Mouse (Mus musculus): ENCODE measurements around the gene Gja4. TPM values are rescaled to one million over a fixed set of nuclear protein-coding genes. Genes with fewer than 3 reads are reported as not detected.

Gja4 gene
- polyA plus RNA-seq (2012; rRNA removed): 159 and 211 TPM in 2 replicates

DNA sequence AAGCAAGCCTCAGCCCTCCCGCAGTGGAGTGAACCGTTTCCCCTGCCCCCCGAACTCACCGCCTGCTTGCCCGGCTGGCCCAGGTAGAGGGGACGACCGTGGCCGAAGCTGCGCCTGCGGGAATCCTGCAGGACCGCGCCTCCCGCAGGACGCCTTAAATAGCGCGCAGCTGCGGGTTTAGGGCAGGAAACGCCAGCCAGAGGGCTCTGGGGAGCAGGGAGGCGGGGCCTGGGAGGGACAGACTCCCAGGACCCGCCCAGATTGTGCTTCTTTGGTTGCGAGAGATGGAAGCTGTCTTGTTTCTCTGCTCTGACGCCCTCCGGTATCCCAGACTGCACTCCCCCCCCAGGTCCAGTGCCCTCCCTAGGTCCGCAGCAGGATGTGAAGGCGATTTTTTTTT lies at the start of gene Gja4:
Gene Gja4, minus strand, starts transcription at position 179 of the 400 bp plus-strand sequence.
- under 1% methylated on average over 25 of the region's 25 CpGs for WGBS
- DNase-seq: peak; percentile 66
- TF ChIP-seq POLR2A (IDR thresholded peaks at IDR 0.05; ENCODE audit: borderline replicate concordance, extremely low read depth, low read depth, low read length) (peak; percentile 78), CTCF (IDR thresholded peaks at IDR 0.05; ENCODE audit: insufficient read depth, low read length) (no peak)
- H3K4me1 ChIP-seq (ENCODE audit: control insufficient read depth, insufficient read depth, low read length): no peaks in the 10 kb centered on the region; the same call in 1 of the 2 replicates
- H3K4me3 ChIP-seq (replicated peaks; ENCODE audit: extremely low read depth, low read depth, low read length): peak within 1 kb of the TSS; percentile 64

DNA sequence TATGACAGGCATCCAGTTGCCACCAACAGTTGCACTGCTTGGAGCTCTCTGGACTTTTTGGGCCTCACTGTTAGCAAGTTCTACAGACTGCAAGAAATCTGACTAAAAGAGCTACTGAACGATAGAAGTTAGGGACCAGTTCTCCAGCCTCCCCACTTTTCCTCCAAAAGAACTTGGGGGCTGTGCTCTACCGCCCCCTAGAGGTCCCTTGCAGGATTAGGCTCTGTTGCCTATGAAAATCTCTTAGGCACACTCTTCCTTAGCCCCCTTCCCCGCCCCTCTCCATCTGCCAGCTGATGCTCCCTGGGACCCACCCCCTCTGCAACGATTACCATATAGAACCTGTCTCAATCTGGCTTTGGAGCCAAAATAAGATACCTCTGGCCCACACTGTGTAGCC lies 49.5 kb upstream of the Gja4 start:
- no peak for DNase-seq
- TF ChIP-seq CTCF (IDR thresholded peaks at IDR 0.05; ENCODE audit: insufficient read depth, low read length) (peak; percentile 38; the same call in 1 of the 2 replicates), POLR2A (IDR thresholded peaks at IDR 0.05; ENCODE audit: borderline replicate concordance, extremely low read depth, low read depth, low read length) (no peak)
- H3K4me1 ChIP-seq (ENCODE audit: control insufficient read depth, insufficient read depth, low read length): no peaks in the 10 kb centered on the region
- 58% methylated on average over 4 of the region's 4 CpGs for WGBS
- no peak overlapping the region for H3K4me3 ChIP-seq (replicated peaks; ENCODE audit: extremely low read depth, low read depth, low read length)

DNA sequence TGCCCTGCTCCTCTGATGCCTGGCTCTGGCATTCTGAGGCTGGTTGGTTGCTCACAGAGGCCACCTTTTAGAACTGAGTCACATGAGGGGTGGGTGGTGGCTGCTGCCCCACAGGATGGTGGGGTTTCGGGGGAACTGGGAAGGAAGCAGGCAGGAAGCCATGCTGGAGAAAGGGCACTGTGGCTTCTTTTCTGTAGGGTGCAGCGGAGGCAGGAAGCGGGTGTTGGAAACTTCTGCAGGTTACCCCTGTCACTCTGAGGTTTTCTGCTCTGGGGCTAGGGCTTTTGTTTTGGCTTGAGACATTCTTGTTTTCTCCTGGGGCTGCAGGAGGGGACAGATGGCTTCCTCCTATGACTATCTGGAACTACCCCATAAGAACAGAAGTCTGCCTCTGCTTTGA lies 48.7 kb upstream of the Gja4 start:
- TF ChIP-seq POLR2A (IDR thresholded peaks at IDR 0.05; ENCODE audit: borderline replicate concordance, extremely low read depth, low read depth, low read length) (no peak), CTCF (IDR thresholded peaks at IDR 0.05; ENCODE audit: insufficient read depth, low read length) (no peak)
- Histone ChIP-seq H3K4me3 (replicated peaks; ENCODE audit: extremely low read depth, low read depth, low read length) (no peak overlapping the region), H3K4me1 (ENCODE audit: control insufficient read depth, insufficient read depth, low read length) (no peaks in the 10 kb centered on the region)
- WGBS: 44% methylated on average over 3 of the region's 3 CpGs
- no peak for DNase-seq

DNA sequence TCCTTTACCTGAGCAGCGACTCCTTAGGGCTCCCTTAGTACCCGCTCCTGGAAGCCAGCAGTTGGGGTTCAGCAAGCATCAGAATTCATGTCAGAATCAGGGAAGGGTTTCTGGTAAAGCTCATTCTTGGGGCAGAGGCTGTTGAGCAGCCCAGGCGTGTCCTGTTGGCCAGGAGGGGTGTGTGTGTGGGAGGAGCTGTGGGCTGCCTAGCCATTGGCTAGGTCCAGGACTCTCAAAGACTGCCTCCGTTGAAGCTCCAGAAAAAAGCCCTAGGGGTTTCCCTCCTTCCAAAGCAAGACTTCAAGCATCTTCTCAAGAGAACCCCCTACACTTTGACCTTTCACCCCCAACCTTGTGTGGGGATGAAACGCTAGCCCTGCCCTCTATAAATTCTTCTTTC lies 44.2 kb upstream of the Gja4 start, which contains the start of gene Gjb5:
Gene Gjb5, minus strand, starts transcription at position 164 of the 400 bp plus-strand sequence.
- no peak within 1 kb of the TSS for H3K4me3 ChIP-seq (replicated peaks; ENCODE audit: extremely low read depth, low read depth, low read length)
- H3K4me1 ChIP-seq (ENCODE audit: control insufficient read depth, insufficient read depth, low read length): no peaks in the 10 kb centered on the region
- TF ChIP-seq POLR2A (IDR thresholded peaks at IDR 0.05; ENCODE audit: borderline replicate concordance, extremely low read depth, low read depth, low read length): no peak
- 33% methylated on average over 5 of the region's 5 CpGs for WGBS
- DNase-seq: no peak

DNA sequence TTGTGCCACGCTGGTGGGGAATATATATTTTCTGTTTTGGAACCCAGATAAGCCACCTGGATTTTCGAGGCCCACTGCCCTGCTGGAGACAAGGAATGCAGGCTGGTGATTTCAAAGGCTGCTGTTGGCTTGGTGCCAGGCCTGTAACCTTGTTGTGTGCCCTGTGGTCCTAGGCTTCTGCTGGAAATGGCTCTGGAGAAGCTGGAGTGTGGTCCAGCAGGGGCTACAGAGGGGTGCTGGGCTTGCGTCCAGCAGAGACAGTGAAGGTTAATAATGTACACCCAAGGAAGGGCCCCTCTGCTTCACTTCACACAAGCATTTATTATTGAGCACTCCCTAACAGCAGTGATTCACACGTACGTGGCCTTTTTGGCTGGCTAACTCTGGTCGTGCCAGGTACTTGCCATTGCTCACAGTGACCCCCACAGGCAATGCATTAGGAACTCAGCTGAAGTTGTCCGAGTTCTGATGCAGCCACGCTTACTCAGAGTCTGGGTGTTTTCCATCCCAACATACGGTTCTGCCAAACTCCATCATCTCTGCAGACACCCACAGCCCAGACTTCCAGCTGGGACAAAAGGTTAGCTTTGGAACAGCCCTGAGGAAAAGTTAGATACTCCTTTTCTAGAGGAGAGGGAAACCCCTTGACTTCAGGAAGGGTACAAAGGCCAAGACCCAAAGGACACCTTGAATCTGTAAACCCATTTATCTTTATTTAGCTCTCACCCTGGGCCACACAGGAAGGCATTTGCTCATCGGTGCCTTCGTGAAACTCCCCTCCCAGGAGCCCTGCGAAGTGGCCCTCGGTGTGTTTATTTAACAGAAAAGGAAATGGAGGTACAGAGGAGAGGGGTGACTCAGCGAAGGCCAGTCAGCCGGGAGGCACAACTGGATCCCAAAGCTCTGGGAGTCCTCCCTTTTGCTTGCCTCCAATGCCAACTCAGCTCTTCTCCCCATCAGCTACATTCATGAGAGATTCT lies 41.0 kb upstream of the Gja4 start:
- Histone ChIP-seq H3K4me1 (ENCODE audit: control insufficient read depth, insufficient read depth, low read length) (no peaks in the 10 kb centered on the region), H3K4me3 (replicated peaks; ENCODE audit: extremely low read depth, low read depth, low read length) (no peak overlapping the region)
- 31% methylated on average over 15 of the region's 15 CpGs for WGBS
- no peak for DNase-seq
- TF ChIP-seq CTCF (IDR thresholded peaks at IDR 0.05; ENCODE audit: insufficient read depth, low read length) (no peak), POLR2A (IDR thresholded peaks at IDR 0.05; ENCODE audit: borderline replicate concordance, extremely low read depth, low read depth, low read length) (no peak)

DNA sequence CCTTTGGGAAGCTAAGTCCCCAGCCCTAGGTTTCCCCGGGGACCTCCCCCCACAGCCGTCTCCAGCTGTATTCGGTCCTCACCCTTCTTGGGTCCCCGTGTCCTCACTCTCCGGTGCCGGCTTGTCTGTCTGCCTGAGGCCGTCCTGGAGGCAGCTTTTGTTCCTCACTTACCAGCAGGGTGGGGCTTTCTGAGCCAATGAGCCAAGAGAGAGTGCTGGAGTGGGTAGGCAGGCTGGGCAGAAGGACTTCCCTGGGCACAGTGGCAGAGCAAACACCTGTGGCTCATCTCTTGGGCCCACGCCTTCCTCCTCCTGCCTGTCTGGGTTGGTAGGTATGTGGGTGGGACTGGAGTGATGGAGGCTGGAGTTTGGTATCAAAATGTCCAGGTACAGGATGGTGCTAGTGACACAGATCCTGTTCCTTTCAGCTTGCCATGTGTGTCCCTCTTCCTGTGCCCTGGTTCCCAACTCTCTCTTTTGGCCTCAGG lies 40.2 kb upstream of the Gja4 start, which contains the start of gene Gjb4:
Gene Gjb4, minus strand, starts transcription at position 131 of the 488 bp plus-strand sequence.
- DNase-seq: no peak
- H3K4me3 ChIP-seq (replicated peaks; ENCODE audit: extremely low read depth, low read depth, low read length): no peak within 1 kb of the TSS
- no peak for TF ChIP-seq POLR2A (IDR thresholded peaks at IDR 0.05; ENCODE audit: borderline replicate concordance, extremely low read depth, low read depth, low read length)
- no peak for TF ChIP-seq CTCF (IDR thresholded peaks at IDR 0.05; ENCODE audit: insufficient read depth, low read length)
- WGBS: 48% methylated on average over 8 of the region's 8 CpGs
- no peaks in the 10 kb centered on the region for H3K4me1 ChIP-seq (ENCODE audit: control insufficient read depth, insufficient read depth, low read length)

DNA sequence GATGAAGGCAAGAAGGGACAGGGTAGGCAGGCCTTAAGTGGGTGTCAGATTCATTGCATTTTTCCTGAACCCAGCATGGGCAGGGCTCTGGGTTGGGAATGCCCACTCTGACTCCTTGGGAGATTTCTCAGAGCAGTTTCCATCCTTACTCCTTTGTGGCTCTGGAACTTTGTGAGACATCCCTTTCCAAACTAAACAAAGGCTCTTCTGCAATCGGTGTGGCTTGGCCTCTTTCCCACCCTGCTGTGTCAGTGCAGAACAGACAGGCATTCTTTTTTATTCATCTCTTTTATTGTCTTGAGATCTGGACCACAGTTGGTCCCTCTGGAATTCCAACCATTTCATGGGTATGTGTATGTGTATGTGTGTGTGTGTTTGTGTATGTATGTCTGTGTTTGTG lies 38.8 kb upstream of the Gja4 start:
- Histone ChIP-seq H3K4me3 (replicated peaks; ENCODE audit: extremely low read depth, low read depth, low read length) (no peak overlapping the region), H3K4me1 (ENCODE audit: control insufficient read depth, insufficient read depth, low read length) (no peaks in the 10 kb centered on the region)
- WGBS: 14% methylated on average over 1 of the region's 1 CpGs
- TF ChIP-seq POLR2A (IDR thresholded peaks at IDR 0.05; ENCODE audit: borderline replicate concordance, extremely low read depth, low read depth, low read length) (no peak), CTCF (IDR thresholded peaks at IDR 0.05; ENCODE audit: insufficient read depth, low read length) (no peak)
- DNase-seq: no peak

DNA sequence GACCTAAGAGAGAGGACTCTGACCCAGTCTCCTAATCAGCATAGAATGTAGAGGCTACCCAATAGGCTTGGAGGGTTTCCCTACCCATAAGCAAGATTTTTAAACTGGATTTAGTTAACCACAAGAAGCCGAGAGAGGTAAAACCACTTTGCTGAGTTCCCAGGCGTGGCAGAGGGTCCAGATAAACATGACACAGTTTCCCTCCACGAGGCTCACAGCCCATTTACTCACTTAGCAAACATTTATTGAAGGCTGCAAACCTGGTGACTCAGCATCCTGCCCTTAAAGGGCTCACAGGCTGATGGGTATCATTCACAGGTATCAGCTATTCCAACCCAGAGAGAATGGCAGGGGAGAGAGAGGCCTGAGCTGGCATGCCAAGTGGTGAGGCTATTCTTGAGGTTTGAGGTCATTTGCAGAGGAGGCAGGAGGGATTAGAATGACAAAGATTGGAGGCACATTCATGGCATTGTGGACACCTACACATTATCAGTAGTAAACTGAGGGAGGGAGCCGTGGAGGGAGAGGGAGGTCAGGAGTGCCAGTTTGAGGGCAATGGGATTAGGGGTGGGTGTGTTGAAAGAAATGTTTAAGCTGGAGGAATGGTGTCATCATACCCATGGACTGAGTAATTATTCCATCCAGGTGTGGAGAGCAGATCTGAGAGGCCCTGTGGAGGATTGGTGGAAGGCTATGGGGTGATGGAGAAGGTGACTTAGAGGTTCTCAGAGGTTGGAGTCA lies 35.9 kb upstream of the Gja4 start:
- no peak for DNase-seq
- TF ChIP-seq CTCF (IDR thresholded peaks at IDR 0.05; ENCODE audit: insufficient read depth, low read length): no peak
- TF ChIP-seq POLR2A (IDR thresholded peaks at IDR 0.05; ENCODE audit: borderline replicate concordance, extremely low read depth, low read depth, low read length): no peak
- no peaks in the 10 kb centered on the region for H3K4me1 ChIP-seq (ENCODE audit: control insufficient read depth, insufficient read depth, low read length)
- no peak overlapping the region for H3K4me3 ChIP-seq (replicated peaks; ENCODE audit: extremely low read depth, low read depth, low read length)
- WGBS: 42% methylated on average over 4 of the region's 4 CpGs

DNA sequence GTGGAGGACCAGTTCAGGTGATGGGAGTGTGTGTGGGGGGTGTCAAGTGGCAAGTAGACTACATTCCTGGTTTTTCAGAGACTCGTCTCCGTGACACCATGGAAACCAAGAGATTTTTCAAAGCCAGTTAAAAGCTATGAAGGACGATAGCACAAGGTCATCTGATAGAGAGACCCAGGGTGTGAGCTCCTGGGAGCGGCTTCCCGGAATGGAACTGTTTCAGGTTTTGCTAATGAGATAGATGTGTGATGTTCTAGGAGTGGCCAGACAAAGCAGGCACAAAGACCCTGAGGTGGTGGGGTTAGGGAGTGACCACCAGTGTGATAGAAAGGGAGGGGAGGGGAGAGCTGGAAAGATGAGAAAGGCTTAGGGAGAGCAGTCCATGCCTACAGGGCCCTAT lies 31.2 kb upstream of the Gja4 start:
- 69% methylated on average over 5 of the region's 5 CpGs for WGBS
- DNase-seq: no peak
- TF ChIP-seq CTCF (IDR thresholded peaks at IDR 0.05; ENCODE audit: insufficient read depth, low read length): no peak
- no peak for TF ChIP-seq POLR2A (IDR thresholded peaks at IDR 0.05; ENCODE audit: borderline replicate concordance, extremely low read depth, low read depth, low read length)
- no peak overlapping the region for H3K4me3 ChIP-seq (replicated peaks; ENCODE audit: extremely low read depth, low read depth, low read length)
- H3K4me1 ChIP-seq (ENCODE audit: control insufficient read depth, insufficient read depth, low read length): no peaks in the 10 kb centered on the region

Measured in lung, adult 2 months (tissue).